Mouse (Mus musculus) neural tube, embryonic 14.5 days (tissue): ENCODE measurements at regions not wholly inside any gene's neighbourhood (a gene's known extent, or its start where the extent isn't known, plus 50 kb on each side); places are given as distances from the start of the nearest gene placed in this dataset.
A peak's percentile ranks its signal among the peaks of the same experiment; 100 is the strongest.

Experiments used
- ATAC-seq: fragments of 200-750 bp; cut with Nextera tagmentation; 2 replicates; pipeline ENCODE4 v1.8.0; 2017; ENCODE audit warnings: low read depth, mild to moderate bottlenecking, moderate TSS enrichment, moderate library complexity
- H3K27ac ChIP-seq: fragments of 300-500 bp; sonication (generic); 2 replicates; pipeline ENCODE4 v1.5.1; 2014; ENCODE audit warnings: low read depth, mild to moderate bottlenecking, control low read depth, low read length, moderate library complexity, mixed read lengths
- H3K27me3 ChIP-seq: fragments of 300-500 bp; sonication (generic); 2 replicates; pipeline ENCODE4 v1.6.1; 2014; ENCODE audit warnings: low read length; ENCODE audit not compliant: control insufficient read depth, insufficient read depth
- H3K36me3 ChIP-seq: fragments of 300-500 bp; sonication (generic); 2 replicates; pipeline ENCODE4 v1.6.1; 2014; ENCODE audit warnings: low read length, mixed read lengths; ENCODE audit not compliant: control insufficient read depth, insufficient read depth
- H3K4me1 ChIP-seq: fragments of 300-500 bp; sonication (generic); 2 replicates; pipeline ENCODE4 v1.6.1; 2014; ENCODE audit warnings: low read length; ENCODE audit not compliant: control insufficient read depth, insufficient read depth
- H3K4me2 ChIP-seq: fragments of 300-500 bp; sonication (generic); 2 replicates; pipeline ENCODE4 v1.6.1; 2014; ENCODE audit warnings: mild to moderate bottlenecking, low read depth, low read length, control low read depth
- H3K4me3 ChIP-seq: fragments of 300-500 bp; sonication (generic); 2 replicates; pipeline ENCODE4 v1.5.1; 2014; ENCODE audit warnings: low read depth, low read length, control low read depth, mixed read lengths
- H3K9ac ChIP-seq: fragments of 300-500 bp; sonication (generic); replicated peaks from 2 replicates; pipeline ENCODE4 v1.6.1; 2014; ENCODE audit warnings: low read depth, mild to moderate bottlenecking, control low read depth, low read length, mixed read lengths
- H3K9me3 ChIP-seq: fragments of 300-500 bp; sonication (generic); 2 replicates; pipeline ENCODE4 v1.6.1; 2016; ENCODE audit warnings: low read length; ENCODE audit not compliant: control insufficient read depth
- WGBS: fragments of 180-500 bp; shearing (Covaris S2); extraction: QIAGEN DNeasy Blood & Tissue Kit; methylation state at CpG from one replicate; pipeline ENCODE4 v1.1.7; 2014; 5-methylcytosine and 5-hydroxymethylcytosine counted together

DNA sequence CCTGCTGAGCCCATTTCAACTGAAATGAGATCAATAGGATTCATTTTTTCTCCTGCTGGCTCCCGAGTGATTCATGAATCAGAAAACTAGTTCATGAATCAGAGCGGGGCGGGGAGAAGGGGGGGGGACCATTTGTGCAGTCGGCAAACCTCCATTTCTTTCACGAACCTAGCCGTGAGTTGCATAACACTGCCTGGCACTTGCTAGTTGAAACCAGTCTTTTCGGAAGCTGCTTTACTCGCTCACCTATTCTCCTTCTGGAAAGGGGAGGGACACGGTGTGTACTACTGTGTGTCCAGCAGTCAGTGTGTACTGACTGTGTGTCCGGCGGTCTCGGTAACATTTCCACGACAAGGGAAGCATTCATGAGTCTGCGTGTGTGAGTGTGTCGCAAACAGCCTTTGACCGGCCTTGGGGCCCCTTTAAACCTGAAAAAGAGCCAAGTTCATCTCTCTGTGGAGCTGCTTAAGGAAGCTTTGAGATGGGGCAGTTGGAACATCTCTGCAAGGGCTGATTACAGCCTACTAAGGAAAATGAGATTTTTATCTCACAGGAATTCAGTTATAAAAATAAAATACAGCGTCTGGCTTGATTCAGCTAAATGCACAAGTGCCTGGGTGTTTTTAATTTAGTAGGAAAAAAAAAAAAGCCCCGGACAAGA is 71.9 kb upstream of the Irf2bp2 start:
- peak overlapping the region; percentile 95 for H3K27ac ChIP-seq
- no peaks in the 10 kb centered on the region for H3K9me3 ChIP-seq
- peak overlapping the region; percentile 38 for H3K4me2 ChIP-seq
- no peak overlapping the region for H3K4me3 ChIP-seq
- H3K9ac ChIP-seq, result peak overlapping the region; percentile 53
- WGBS, result 8% methylated on average over 18 of the region's 18 CpGs
- H3K4me1 ChIP-seq, result peaks cover 69% of the 10 kb centered on the region
- H3K36me3 ChIP-seq, result no peaks in the 10 kb centered on the region
- ATAC-seq, result 0 out of 2 replicates have a peak, but pooled peaks have one; percentile 1
- H3K27me3 ChIP-seq, result no peaks in the 10 kb centered on the region

- peaks cover 76% of the 10 kb centered on the region for H3K4me1 ChIP-seq
- 31% methylated on average over 5 of the region's 5 CpGs for WGBS
- peak overlapping the region; percentile 95 for H3K27ac ChIP-seq
- no peaks in the 10 kb centered on the region for H3K9me3 ChIP-seq
- no peaks in the 10 kb centered on the region for H3K36me3 ChIP-seq
- no peak overlapping the region for H3K9ac ChIP-seq
- H3K27me3 ChIP-seq, result no peaks in the 10 kb centered on the region
- H3K4me2 ChIP-seq, result no peak overlapping the region
- H3K4me3 ChIP-seq, result no peak overlapping the region
- ATAC-seq, result no peak
Measured at GRCm38 (mm10) chr8:126664891-126665290, 71.1 kb upstream of the Irf2bp2 start.

DNA sequence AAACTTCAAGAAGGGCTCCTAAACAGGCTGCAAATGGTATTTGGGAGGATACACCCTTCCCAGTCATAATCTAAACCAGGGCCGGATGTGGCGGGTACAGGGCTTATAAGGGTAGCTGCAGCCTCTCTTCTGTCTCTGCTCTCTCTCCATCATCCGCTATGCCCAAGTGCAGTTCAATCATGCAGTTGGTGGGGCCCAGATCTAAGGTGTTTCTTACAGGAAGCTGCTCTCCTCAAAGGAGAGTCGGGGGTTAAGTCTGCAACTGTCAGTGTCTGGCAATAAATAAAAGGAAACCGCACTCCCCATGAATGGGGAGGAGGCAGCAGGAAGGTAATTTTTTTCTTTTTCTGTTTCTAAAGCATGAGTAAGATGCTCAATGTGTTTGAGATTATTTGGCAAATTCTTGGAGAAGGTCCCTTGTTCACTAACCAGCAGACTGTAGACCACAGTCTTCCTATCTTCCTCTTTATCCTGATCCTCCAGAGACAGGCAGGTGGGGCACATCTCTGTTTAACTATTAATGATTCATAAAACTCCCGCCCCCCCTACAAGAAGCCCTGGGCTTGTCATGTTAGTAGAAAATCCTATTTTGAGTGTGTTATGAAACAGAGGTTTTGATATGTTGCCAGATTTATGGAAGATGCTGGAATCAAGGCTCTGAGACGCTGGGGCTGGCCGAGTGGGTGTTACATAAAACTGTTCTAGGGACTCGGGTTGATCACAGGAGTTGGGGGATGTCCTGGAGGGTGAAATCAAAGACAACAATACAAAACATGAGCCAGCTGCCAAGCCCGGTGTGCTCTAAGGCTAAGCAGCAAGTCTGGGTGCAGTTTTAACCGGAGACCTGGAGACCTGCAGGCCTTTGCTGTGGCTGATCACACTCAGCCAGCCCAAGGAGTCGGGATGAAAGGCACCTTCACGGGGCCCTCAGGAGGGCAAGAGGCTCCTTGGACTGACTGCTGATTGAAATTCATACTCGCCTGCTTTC is 69.3 kb upstream of the Irf2bp2 start:
- ATAC-seq, result no peak
- Histone ChIP-seq H3K9ac (0 out of 2 replicates have a peak overlapping the region, but pooled peaks have one; percentile 25), H3K4me2 (no peak overlapping the region; the same call in 1 of the 2 replicates), H3K9me3 (no peaks in the 10 kb centered on the region), H3K4me1 (peaks cover 77% of the 10 kb centered on the region), H3K27ac (peak overlapping the region; percentile 95), H3K27me3 (no peaks in the 10 kb centered on the region), H3K36me3 (no peaks in the 10 kb centered on the region), H3K4me3 (no peak overlapping the region)
- WGBS, result 31% methylated on average over 14 of the region's 14 CpGs

GRCm38 (mm10) chr8:126662151-126662550 is 68.4 kb upstream of the Irf2bp2 start:
- H3K4me3 ChIP-seq, result no peak overlapping the region
- no peak overlapping the region for H3K4me2 ChIP-seq
- no peak for ATAC-seq
- 55% methylated on average over 5 of the region's 5 CpGs for WGBS
- H3K27me3 ChIP-seq, result no peaks in the 10 kb centered on the region
- H3K9me3 ChIP-seq, result no peaks in the 10 kb centered on the region
- no peaks in the 10 kb centered on the region for H3K36me3 ChIP-seq
- peak overlapping the region; percentile 95 for H3K27ac ChIP-seq
- no peak overlapping the region for H3K9ac ChIP-seq
- H3K4me1 ChIP-seq, result peaks cover 69% of the 10 kb centered on the region

GRCm38 (mm10) chr8:126661511-126662142 is 67.8 kb upstream of the Irf2bp2 start:
- 27% methylated on average over 14 of the region's 14 CpGs for WGBS
- Histone ChIP-seq H3K4me2 (no peak overlapping the region), H3K9ac (0 out of 2 replicates have a peak overlapping the region, but pooled peaks have one; percentile 34)

DNA sequence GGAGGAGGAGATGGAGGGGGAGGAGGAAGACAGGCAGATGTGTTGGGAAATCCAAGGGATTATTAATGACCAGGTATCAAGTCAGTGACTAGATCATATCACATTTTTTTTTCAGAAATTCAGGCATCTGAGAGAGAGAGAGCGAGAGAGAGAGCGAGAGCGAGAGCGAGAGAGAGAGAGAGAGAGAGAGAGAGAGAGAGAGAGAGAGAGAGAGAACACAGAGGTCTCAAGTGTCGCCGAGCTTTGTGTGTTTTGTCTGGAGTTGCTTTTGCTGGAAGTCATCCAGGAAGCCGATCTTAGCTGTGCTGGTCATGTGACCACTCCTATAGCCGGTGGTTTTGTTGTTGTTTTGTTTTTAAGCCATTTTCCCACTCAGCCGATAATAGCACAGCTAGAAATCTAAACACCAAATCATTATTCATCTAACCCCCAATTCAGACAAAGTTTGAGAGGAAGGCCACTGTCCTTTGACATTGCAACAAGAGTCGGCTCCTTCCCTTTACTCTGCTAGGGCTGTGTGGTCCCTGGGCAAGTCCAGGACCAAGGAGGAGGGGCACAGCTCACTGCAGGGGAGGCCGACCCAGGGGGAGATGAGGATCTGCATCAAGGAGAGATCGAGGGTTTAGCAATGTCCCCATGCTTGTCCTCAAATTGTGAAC is 67.0 kb upstream of the Irf2bp2 start:
- Histone ChIP-seq H3K4me3 (no peak overlapping the region), H3K9ac (peak overlapping the region; percentile 34; the same call in 1 of the 2 replicates), H3K4me2 (peak overlapping the region; percentile 7; the same call in 1 of the 2 replicates), H3K4me1 (peaks cover 61% of the 10 kb centered on the region), H3K9me3 (no peaks in the 10 kb centered on the region), H3K27ac (peak overlapping the region; percentile 95), H3K27me3 (no peaks in the 10 kb centered on the region), H3K36me3 (no peaks in the 10 kb centered on the region)
- 6% methylated on average over 8 of the region's 12 CpGs for WGBS
- peak; percentile 30; the same call in 1 of the 2 replicates for ATAC-seq

More at GRCm38 (mm10) chr8:126661511-126662142, 67.8 kb upstream of the Irf2bp2 start:
- Histone ChIP-seq H3K4me3 (no peak overlapping the region), H3K27ac (peak overlapping the region; percentile 95), H3K27me3 (no peaks in the 10 kb centered on the region), H3K4me1 (peaks cover 64% of the 10 kb centered on the region), H3K36me3 (no peaks in the 10 kb centered on the region), H3K9me3 (no peaks in the 10 kb centered on the region)
- ATAC-seq, result no peak

DNA sequence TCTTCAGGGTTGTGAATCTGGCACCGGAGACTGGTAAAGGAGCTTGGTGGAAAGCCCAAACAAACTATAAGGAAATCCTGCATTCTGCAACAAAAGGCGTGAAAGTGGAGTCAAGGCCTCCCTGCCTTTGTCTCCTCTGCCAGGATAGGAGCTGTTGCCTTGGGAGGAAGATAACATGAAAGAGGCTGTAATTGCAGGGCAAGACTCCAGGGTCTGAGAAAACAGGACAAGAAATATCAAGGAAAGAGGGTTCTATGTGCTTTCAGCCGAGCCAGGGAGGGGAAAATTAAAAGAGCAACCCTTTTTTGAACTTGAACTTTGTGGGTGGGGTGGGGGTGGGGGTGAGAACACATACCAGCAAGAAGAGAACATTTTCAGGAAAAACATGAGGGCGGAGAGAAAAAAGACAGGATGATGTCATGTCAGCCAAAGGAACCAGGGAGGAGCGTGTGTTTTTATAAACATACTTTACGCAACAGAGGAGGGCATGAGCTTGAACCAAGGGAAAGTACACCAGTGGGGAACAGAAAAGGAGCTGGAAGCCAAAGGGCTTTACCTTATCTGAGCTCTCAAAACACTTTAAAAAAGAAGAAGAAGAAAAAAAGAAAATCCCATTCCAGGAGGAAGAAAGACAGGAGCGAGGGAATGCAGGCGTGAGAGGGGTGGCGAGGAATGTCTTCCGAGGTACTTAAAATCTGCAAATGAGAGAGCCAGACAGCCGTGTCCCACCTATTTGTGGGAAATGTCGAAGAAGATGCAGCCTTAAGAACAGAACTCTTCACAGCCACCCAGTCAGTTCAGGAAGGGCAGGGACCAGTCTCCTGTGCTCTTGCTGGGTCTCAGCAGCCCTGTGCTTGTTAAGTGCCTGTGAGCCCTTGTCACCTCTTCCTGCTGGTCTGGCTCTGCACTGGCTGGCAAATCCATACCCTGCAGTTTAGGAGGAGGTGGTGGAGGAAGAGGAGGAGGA is 66.2 kb upstream of the Irf2bp2 start:
- Histone ChIP-seq H3K9me3 (no peaks in the 10 kb centered on the region), H3K27ac (peak overlapping the region; percentile 95), H3K4me3 (no peak overlapping the region), H3K27me3 (no peaks in the 10 kb centered on the region), H3K9ac (no peak overlapping the region; the same call in 1 of the 2 replicates), H3K36me3 (no peaks in the 10 kb centered on the region), H3K4me2 (peak overlapping the region; percentile 7; the same call in 1 of the 2 replicates), H3K4me1 (peaks cover 53% of the 10 kb centered on the region)
- no peak for ATAC-seq
- 52% methylated on average over 12 of the region's 12 CpGs for WGBS
